Mouse (Mus musculus) kidney, embryonic 14.5 days (tissue): ENCODE measurements around the gene Glrb. TPM values are rescaled to one million over a fixed set of nuclear protein-coding genes. Genes with fewer than 3 reads are reported as not detected.
A peak's percentile ranks its signal among the peaks of the same experiment; 100 is the strongest.

Source experiments
- ATAC-seq: fragments of 200-750 bp; cut with Nextera tagmentation; 2 replicates; pipeline ENCODE4 v1.8.0; 2017; ENCODE audit warnings: moderate number of reproducible peaks, mild to moderate bottlenecking, moderate TSS enrichment, moderate library complexity; ENCODE audit not compliant: low FRiP score, low TSS enrichment
- H3K27ac ChIP-seq: fragments of 300-500 bp; sonication (generic); 2 replicates; pipeline ENCODE4 v1.5.1; 2014; ENCODE audit warnings: low read depth, mild to moderate bottlenecking, low read length, moderate library complexity, mixed read lengths
- H3K27me3 ChIP-seq: fragments of 300-500 bp; sonication (generic); 2 replicates; pipeline ENCODE4 v1.6.1; 2014; ENCODE audit warnings: mild to moderate bottlenecking, low read length; ENCODE audit not compliant: control insufficient read depth, insufficient read depth
- H3K36me3 ChIP-seq: fragments of 300-500 bp; sonication (generic); 2 replicates; pipeline ENCODE4 v1.6.1; 2014; ENCODE audit warnings: low read length, mixed read lengths; ENCODE audit not compliant: control insufficient read depth, insufficient read depth
- H3K4me1 ChIP-seq: fragments of 300-500 bp; sonication (generic); 2 replicates; pipeline ENCODE4 v1.6.1; 2014; ENCODE audit warnings: low read length, mixed read lengths; ENCODE audit not compliant: control insufficient read depth, insufficient read depth
- H3K4me2 ChIP-seq: fragments of 300-500 bp; sonication (generic); replicated peaks from 2 replicates; pipeline ENCODE4 v1.6.1; 2014; ENCODE audit warnings: low read depth, mild to moderate bottlenecking, low read length
- H3K4me3 ChIP-seq: fragments of 300-500 bp; sonication (generic); 2 replicates; pipeline ENCODE4 v1.5.1; 2014; ENCODE audit warnings: mild to moderate bottlenecking, low read length
- H3K9ac ChIP-seq: fragments of 300-500 bp; sonication (generic); 2 replicates; pipeline ENCODE4 v1.6.1; 2014; ENCODE audit warnings: low read depth, mild to moderate bottlenecking, low read length, moderate library complexity
- H3K9me3 ChIP-seq: fragments of 300-500 bp; sonication (generic); 2 replicates; pipeline ENCODE4 v1.6.1; 2016; ENCODE audit warnings: low read length; ENCODE audit not compliant: control insufficient read depth
- WGBS: fragments of 180-500 bp; shearing (Covaris S2); extraction: QIAGEN DNeasy Blood & Tissue Kit; methylation state at CpG from one replicate; pipeline ENCODE4 v1.1.7; 2014; 5-methylcytosine and 5-hydroxymethylcytosine counted together
- polyA plus RNA-seq: library from polyadenylated mRNA; unstranded; fragments of >200 nt; fragmentation: Nextera tagmentation; extraction: Ambion mirVana; gene quantifications from 2 replicates; pipeline ENCODE4 v1.2.1, GENCODE M21; 2014

The Glrb gene
- polyA plus RNA-seq, 1 experiment from 2014 or later, result 9.4 TPM

DNA sequence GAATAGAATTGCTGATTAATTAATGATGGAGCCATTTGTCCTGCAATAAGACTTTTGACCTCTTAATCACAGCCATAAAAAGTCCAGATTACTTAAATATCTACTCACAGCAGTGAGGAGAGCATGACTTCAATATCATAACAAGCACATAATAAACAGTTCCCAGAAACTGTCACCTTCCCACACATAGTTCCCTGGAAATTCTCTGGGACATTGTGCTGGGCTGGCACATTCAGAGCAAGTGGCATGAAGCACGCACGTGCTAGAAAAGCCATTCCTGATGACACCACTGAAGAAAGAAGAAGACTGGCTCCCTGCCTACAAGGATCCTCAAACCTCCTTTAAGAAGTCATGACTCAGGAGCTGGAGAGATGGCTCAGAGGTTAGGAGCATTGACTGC is 67.8 kb downstream of the Glrb start:
- no peak overlapping the region for H3K4me3 ChIP-seq
- no peaks in the 10 kb centered on the region for H3K27me3 ChIP-seq
- H3K4me1 ChIP-seq, result no peaks in the 10 kb centered on the region
- no peak overlapping the region for H3K27ac ChIP-seq
- 55% methylated on average over 2 of the region's 2 CpGs for WGBS
- no peak for ATAC-seq
- H3K9ac ChIP-seq, result no peak overlapping the region
- no peak overlapping the region for H3K4me2 ChIP-seq
- H3K9me3 ChIP-seq, result no peaks in the 10 kb centered on the region
- H3K36me3 ChIP-seq, result no peaks in the 10 kb centered on the region

DNA sequence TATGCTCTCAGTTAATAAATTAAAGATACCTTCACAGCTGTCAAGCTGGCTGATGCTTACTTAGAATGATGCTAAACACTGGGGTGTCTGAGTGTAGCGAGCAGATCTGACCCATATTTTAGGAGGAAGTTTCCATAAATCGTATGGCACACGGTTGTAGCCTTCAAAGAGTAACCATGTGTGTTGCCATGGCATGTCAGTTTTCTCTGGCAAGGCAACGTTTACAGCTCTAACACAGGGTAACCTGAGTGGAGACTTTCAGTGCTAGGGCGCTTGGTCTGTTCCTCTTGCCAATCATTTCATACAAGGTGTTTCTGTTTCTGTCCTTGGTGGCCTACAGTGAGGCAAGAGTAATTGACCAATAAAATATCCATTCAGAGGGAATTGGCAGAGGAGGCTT is 73.6 kb downstream of the Glrb start:
- H3K4me1 ChIP-seq, result no peaks in the 10 kb centered on the region
- no peak for ATAC-seq
- H3K36me3 ChIP-seq, result no peaks in the 10 kb centered on the region
- no peak overlapping the region for H3K27ac ChIP-seq
- no peaks in the 10 kb centered on the region for H3K27me3 ChIP-seq
- no peak overlapping the region for H3K4me3 ChIP-seq
- H3K9ac ChIP-seq, result no peak overlapping the region
- no peaks in the 10 kb centered on the region for H3K9me3 ChIP-seq
- H3K4me2 ChIP-seq, result no peak overlapping the region
- 73% methylated on average over 5 of the region's 5 CpGs for WGBS

DNA sequence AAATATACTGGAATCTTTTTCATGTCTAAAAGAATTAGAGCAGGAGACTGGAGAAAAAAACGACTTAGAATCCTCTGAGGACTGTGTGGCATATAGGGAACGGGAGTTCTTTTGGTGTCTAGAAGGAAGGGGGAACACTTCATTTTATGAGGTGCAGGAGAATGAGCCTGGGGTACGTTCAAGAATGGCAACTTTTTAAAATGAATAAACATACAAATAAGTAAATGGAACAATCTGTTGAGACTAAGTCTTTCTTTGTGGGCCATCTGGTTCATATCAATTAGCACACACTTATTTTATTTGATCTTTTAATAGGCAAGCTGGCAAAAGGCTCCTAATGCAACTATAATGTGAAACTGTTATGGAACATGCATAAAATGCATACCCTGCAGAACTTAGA is 75.9 kb downstream of the Glrb start:
- ATAC-seq, result no peak
- WGBS, result 46% methylated on average over 3 of the region's 3 CpGs
- Histone ChIP-seq H3K27ac (no peak overlapping the region), H3K4me1 (no peaks in the 10 kb centered on the region), H3K36me3 (no peaks in the 10 kb centered on the region), H3K9me3 (no peaks in the 10 kb centered on the region), H3K4me3 (no peak overlapping the region), H3K4me2 (no peak overlapping the region), H3K9ac (no peak overlapping the region), H3K27me3 (no peaks in the 10 kb centered on the region)

DNA sequence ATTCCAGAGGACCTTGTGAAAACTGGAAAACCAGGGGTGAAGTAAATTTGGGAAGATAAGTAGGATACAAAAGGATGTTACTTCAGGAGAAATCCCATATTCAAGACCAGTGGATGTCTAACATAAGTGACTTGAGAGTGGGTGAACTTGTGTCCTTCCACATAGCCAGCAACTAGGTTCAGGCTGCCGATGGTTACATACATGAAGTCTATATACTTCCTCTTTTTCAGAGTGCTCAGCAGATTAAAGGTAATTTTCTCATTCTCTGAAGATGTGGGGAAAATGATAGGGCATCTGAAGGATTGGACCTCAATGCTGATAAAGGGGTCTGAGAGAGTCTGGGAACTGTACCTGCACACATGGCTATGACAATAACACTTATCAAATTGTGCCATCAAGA is 89.5 kb downstream of the Glrb start:
- H3K36me3 ChIP-seq, result no peaks in the 10 kb centered on the region
- H3K27me3 ChIP-seq, result no peaks in the 10 kb centered on the region
- H3K4me3 ChIP-seq, result no peak overlapping the region
- H3K9me3 ChIP-seq, result no peaks in the 10 kb centered on the region
- H3K9ac ChIP-seq, result no peak overlapping the region
- H3K4me2 ChIP-seq, result no peak overlapping the region
- H3K4me1 ChIP-seq, result no peaks in the 10 kb centered on the region
- 97% methylated on average over 1 of the region's 1 CpGs for WGBS
- no peak overlapping the region for H3K27ac ChIP-seq
- ATAC-seq, result no peak

DNA sequence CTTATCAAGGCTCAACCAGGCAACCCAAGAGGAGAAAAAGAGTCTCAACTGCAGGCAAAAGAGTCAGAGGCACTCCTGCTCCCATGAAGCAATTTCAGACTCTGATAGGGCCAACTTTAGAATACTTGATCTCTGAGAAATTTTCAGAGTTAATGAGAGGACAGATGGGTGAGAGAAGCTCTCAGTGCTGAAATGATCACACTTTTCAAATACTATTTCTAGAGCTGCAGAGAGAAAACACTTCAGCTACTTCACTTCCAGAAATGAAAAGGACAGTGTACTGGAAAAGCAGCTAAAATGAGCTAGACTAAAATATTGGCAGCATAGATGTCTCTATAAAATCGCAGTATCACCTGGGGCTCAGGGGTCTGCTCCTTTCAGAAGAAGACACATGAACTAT is 94.8 kb downstream of the Glrb start:
- no peak overlapping the region for H3K4me2 ChIP-seq
- H3K36me3 ChIP-seq, result no peaks in the 10 kb centered on the region
- no peak overlapping the region for H3K4me3 ChIP-seq
- no peak for ATAC-seq
- 89% methylated on average over 1 of the region's 1 CpGs for WGBS
- no peaks in the 10 kb centered on the region for H3K27me3 ChIP-seq
- no peaks in the 10 kb centered on the region for H3K9me3 ChIP-seq
- no peak overlapping the region for H3K27ac ChIP-seq
- no peaks in the 10 kb centered on the region for H3K4me1 ChIP-seq
- no peak overlapping the region for H3K9ac ChIP-seq

DNA sequence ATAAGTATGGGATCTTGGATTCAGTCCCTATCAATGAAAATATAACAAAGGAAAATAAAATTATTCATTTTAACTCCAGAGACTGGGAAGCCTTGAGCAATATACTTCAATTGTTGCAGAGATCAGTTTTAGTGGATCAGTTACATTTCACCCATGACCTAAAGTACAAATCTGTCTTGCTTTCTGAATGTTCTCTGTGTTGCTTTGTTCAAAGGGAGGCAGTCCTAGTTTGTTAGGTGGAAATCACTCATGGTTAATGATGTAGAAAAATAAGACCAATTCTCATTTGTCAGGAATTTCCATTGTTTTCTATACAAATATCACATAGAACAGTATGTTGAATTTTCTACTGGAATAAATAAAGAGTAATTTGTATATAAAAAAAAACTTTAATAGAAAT is 99.7 kb downstream of the Glrb start:
- H3K4me3 ChIP-seq, result no peak overlapping the region
- no peaks in the 10 kb centered on the region for H3K36me3 ChIP-seq
- peak; percentile 60; the same call in 1 of the 2 replicates for ATAC-seq
- no peak overlapping the region for H3K4me2 ChIP-seq
- H3K9ac ChIP-seq, result no peak overlapping the region
- no peaks in the 10 kb centered on the region for H3K4me1 ChIP-seq
- H3K27ac ChIP-seq, result no peak overlapping the region
- H3K27me3 ChIP-seq, result no peaks in the 10 kb centered on the region
- H3K9me3 ChIP-seq, result no peaks in the 10 kb centered on the region

DNA sequence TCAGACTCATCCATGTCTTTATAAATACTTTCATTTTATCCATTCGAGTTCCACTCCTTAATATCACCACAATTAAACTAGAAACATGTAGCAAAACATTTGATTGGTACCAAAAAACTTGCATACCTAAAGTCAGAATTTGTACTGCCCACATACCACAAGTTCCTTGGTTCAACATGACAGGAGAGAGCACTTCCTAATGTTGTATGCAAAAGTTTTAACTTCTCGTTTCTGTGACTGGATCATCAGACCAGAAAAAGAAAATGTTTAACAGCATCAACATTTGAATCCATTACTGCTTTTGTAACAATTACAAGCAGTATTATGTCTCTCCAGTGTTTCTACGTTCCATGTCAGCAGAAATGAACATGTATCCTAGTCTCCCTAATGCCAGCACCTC is 101.2 kb downstream of the Glrb start:
- H3K9me3 ChIP-seq, result no peaks in the 10 kb centered on the region
- no peak overlapping the region for H3K9ac ChIP-seq
- H3K4me2 ChIP-seq, result no peak overlapping the region
- no peaks in the 10 kb centered on the region for H3K27me3 ChIP-seq
- WGBS, result 88% methylated on average over 3 of the region's 3 CpGs
- H3K27ac ChIP-seq, result no peak overlapping the region
- no peak overlapping the region for H3K4me3 ChIP-seq
- H3K4me1 ChIP-seq, result no peaks in the 10 kb centered on the region
- ATAC-seq, result no peak
- H3K36me3 ChIP-seq, result no peaks in the 10 kb centered on the region

DNA sequence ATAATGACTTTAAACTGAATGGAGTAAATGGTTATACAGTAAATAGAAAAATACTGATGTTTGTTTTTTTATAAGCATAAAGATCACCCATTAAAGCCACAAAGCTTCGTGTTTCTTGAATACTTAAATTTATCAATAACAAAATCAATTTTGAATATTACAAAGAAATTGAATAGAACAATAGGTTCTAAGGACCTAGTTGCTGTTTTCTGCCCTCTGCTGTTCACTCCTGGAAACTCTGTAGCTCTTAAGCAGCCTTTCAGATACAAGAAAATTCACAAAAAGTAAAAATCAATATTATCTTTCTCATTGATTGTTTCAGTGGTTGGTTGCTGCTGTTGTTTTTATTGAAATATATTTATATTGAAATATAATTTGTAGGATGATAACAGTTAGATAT is 108.1 kb downstream of the Glrb start:
- H3K36me3 ChIP-seq, result no peaks in the 10 kb centered on the region
- peaks cover 19% of the 10 kb centered on the region for H3K27me3 ChIP-seq
- no peak overlapping the region for H3K4me2 ChIP-seq
- H3K27ac ChIP-seq, result no peak overlapping the region
- no peak for ATAC-seq
- 16% methylated on average over 1 of the region's 1 CpGs for WGBS
- H3K4me1 ChIP-seq, result peaks cover 12% of the 10 kb centered on the region; the same call in 1 of the 2 replicates
- no peaks in the 10 kb centered on the region for H3K9me3 ChIP-seq
- no peak overlapping the region for H3K9ac ChIP-seq
- H3K4me3 ChIP-seq, result no peak overlapping the region

DNA sequence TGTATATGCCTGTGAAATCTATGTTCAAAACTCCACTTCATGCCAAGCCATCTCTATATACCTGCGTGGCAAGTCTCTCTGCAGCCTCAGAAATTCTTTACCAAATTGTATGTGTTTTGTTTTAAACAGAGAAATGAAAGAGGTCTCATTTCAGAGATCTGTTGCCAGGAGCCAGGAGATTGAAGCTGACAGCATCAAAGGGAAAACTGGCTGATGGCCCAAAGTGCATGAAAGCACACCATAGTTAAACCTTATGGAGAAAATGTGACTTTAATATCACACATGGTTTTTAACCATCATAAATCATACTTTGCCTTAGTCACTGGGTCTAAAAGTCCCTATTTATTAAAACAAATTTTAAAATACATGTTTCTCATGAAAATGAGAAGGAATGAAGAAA is 109.6 kb downstream of the Glrb start:
- Histone ChIP-seq H3K4me3 (no peak overlapping the region), H3K4me2 (no peak overlapping the region), H3K27ac (no peak overlapping the region), H3K9ac (no peak overlapping the region), H3K4me1 (peaks cover 14% of the 10 kb centered on the region; the same call in 1 of the 2 replicates), H3K27me3 (peaks cover 21% of the 10 kb centered on the region), H3K36me3 (no peaks in the 10 kb centered on the region), H3K9me3 (no peaks in the 10 kb centered on the region)
- WGBS, result 65% methylated on average over 1 of the region's 1 CpGs
- no peak for ATAC-seq

DNA sequence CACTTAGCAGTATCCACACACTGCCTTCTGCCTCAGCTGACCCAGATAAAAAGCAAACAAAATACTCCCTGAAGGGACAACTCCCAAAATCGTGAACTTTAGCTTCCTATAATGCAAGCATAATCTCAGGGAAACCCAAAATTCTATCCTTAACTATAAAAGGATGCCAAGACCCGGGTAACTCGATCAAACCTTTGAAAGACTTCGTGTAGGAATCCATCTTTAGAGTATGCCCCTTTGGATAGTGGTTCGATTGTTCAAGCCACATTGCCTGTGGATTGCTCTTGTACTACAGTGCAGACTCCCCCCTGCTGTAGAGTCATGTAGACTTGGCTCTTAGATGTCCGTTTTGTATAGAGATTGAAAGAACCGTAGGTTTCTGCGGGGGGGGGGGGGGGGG is 110.2 kb downstream of the Glrb start:
- ATAC-seq, result no peak
- Histone ChIP-seq H3K9me3 (no peaks in the 10 kb centered on the region), H3K27ac (no peak overlapping the region), H3K4me2 (peak overlapping the region; percentile 85; the same call in 1 of the 2 replicates), H3K9ac (no peak overlapping the region), H3K36me3 (no peaks in the 10 kb centered on the region), H3K27me3 (peaks cover 21% of the 10 kb centered on the region), H3K4me1 (peaks cover 14% of the 10 kb centered on the region; the same call in 1 of the 2 replicates), H3K4me3 (no peak overlapping the region)
- 65% methylated on average over 8 of the region's 8 CpGs for WGBS
